Mouse (Mus musculus): ENCODE measurements around the gene Psmb8.

- TF ChIP-seq CTCF (IDR thresholded peaks at IDR 0.05; ENCODE audit: low read depth, low read length), result peak; percentile 72; the same call in 1 of the 2 replicates
- no peak for TF ChIP-seq POLR2A (IDR thresholded peaks at IDR 0.05; ENCODE audit: extremely low read depth, insufficient read depth, low read length)
Observed at GRCm38 (mm10) chr17:34170877-34171498, 26.5 kb upstream of the Psmb8 start.
